Mouse (Mus musculus) heart, embryonic 10.5 days (tissue): Measurements from ENCODE around the gene Mpg. TPM values are rescaled to one million over a fixed set of nuclear protein-coding genes. Genes with fewer than 3 reads are reported as not detected.
"Not testable (repeated sequence)": the region's sequence is repeated elsewhere in the genome, so short reads cannot be mapped to it uniquely, and the experiment has no call there.

Experiments
- DNase-seq: peaks from one replicate; pipeline ENCODE4 v3.0.0-alpha.2; 2017; ENCODE audit warnings: low spot score
- H3K27ac ChIP-seq: fragments of 300-500 bp; sonication (generic); 2 replicates; pipeline ENCODE4 v1.5.1; 2016; ENCODE audit warnings: mild to moderate bottlenecking
- H3K27me3 ChIP-seq: fragments of 300-500 bp; sonication (generic); 2 replicates; pipeline ENCODE4 v1.6.1; 2016; ENCODE audit warnings: mild to moderate bottlenecking; ENCODE audit not compliant: poor library complexity, insufficient read depth, severe bottlenecking
- H3K36me3 ChIP-seq: fragments of 300-500 bp; sonication (generic); 2 replicates; pipeline ENCODE4 v1.6.1; 2016; ENCODE audit warnings: mild to moderate bottlenecking, moderate library complexity
- H3K4me1 ChIP-seq: fragments of 300-500 bp; sonication (generic); 2 replicates; pipeline ENCODE4 v1.6.1; 2016; ENCODE audit warnings: mild to moderate bottlenecking
- H3K4me3 ChIP-seq: fragments of 300-500 bp; sonication (generic); 2 replicates; pipeline ENCODE4 v1.5.1; 2016; ENCODE audit warnings: mild to moderate bottlenecking, moderate library complexity
- H3K9me3 ChIP-seq: fragments of 300-500 bp; sonication (generic); 2 replicates; pipeline ENCODE4 v1.6.1; 2016; ENCODE audit warnings: mild to moderate bottlenecking, moderate library complexity
- WGBS: fragments of 180-500 bp; shearing (Covaris S2); methylation state at CpG from one replicate; pipeline ENCODE4 v1.1.7; 2016; 5-methylcytosine and 5-hydroxymethylcytosine counted together
- polyA plus RNA-seq: library from polyadenylated mRNA; unstranded; fragments of >200 nt; fragmentation: Nextera tagmentation; extraction: Ambion mirVana; gene quantifications from 2 replicates; pipeline ENCODE4 v1.2.1, GENCODE M21; 2016

Gene Mpg
- polyA plus RNA-seq, 1 experiment from 2014 or later: 26.3 TPM

DNA sequence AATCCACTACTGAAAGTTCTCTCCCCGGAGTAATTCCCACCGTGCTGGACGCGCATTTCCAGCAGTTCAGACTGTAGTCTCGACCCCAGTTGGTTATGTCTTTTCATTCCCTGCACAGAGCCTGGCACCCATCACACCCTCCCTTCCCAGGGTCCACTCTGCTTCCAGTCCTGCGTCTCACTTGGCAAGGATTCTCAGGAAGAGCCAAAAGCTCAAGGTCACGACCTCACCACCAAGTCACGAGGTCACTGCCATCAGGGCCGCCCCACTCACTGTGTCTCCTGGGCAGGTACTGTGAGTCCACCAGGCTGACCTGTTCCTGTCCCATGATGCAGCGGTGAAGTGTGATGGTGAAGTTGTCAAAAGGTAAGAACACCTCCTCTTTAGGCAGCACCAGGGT, 32.2 kb upstream of the Mpg start:
- Histone ChIP-seq H3K4me3 (no peak overlapping the region), H3K27ac (no peak overlapping the region), H3K36me3 (no peaks in the 10 kb centered on the region), H3K27me3 (peaks cover 38% of the 10 kb centered on the region; the same call in 1 of the 2 replicates), H3K9me3 (no peaks in the 10 kb centered on the region), H3K4me1 (peaks cover 41% of the 10 kb centered on the region)
- 74% methylated on average over 10 of the region's 10 CpGs for WGBS
- peak; percentile 63 for DNase-seq

DNA sequence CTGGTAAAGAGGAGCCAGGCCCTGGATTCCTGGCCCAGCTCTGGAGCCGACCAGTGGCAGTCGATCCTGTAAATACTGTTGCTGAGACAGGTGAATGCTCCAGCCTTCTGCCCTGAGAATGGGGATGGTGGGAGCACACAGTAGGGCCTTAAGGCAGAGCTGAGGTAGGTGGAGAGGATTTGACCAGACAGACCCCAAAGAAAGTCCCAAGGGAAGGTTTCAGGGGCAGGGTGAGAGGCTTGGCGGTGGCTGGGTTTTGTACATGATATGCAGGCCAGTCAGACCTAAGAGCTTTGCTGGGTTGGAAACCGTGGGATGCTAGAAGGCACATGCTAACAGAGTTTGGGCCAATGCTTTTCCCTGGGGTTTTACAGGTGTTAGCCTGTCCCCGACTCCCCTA, 31.7 kb upstream of the Mpg start:
- DNase-seq: peak; percentile 73
- no peak overlapping the region for H3K4me3 ChIP-seq
- H3K27ac ChIP-seq: no peak overlapping the region
- H3K36me3 ChIP-seq: no peaks in the 10 kb centered on the region
- H3K27me3 ChIP-seq: peaks cover 38% of the 10 kb centered on the region; the same call in 1 of the 2 replicates
- 77% methylated on average over 5 of the region's 5 CpGs for WGBS
- H3K9me3 ChIP-seq: no peaks in the 10 kb centered on the region
- H3K4me1 ChIP-seq: peaks cover 43% of the 10 kb centered on the region

DNA sequence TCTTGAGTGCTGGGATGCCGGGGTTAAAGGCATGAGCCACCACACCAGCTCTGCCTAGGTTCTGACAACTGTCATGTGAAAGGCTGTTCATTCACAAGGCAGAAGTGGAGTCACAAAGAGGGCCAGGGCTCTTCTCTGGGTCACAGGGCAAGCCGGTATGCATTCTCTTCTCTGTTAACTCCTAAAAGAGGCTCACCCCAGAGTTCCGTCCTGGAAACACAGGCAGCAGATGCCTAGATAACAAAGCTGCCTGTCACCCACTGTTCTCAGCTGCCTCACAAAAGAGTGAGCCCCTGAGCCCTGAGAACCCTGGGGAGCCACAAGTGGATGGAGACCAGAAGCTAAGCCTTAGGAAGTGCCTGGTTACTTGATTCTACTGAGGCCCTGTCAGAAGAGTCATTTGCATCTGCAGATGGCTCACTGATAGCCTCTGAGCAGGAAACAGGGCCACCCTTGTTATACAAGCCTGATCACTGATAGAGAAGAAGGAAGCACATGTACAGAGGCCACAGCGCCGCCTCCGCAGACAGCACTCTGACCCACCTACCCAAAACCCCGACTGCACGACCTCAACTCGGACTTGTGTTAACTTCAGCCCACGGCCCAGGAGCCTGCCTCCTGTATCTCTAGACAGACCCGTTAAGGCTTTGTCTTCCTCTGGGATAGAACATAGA, 30.3 kb upstream of the Mpg start:
- peaks cover 28% of the 10 kb centered on the region; the same call in 1 of the 2 replicates for H3K27me3 ChIP-seq
- H3K4me1 ChIP-seq: peaks cover 37% of the 10 kb centered on the region
- 19% methylated on average over 11 of the region's 11 CpGs for WGBS
- H3K9me3 ChIP-seq: no peaks in the 10 kb centered on the region
- DNase-seq: peak; percentile 76
- H3K36me3 ChIP-seq: no peaks in the 10 kb centered on the region
- H3K27ac ChIP-seq: 0 out of 2 replicates have a peak overlapping the region, but pooled peaks have one; percentile 6
- no peak overlapping the region for H3K4me3 ChIP-seq

DNA sequence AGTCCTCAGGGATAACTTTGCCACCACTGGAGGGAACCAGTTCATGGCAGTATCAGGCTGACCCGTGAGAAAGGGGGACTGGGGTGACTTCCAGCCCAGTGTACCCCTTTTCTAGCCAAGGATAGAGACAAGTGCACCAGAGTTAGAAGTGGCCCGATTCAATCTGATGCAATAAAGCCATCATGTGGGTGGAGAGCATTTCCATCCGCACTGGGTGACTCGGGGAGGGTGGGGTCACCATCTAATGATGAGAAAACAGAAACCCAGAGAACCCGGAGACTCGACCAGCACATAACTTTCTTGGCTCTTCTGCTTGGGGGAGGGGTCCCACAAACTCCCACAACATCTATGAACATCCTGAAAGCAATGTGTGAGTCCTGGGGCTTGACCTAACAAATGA, 29.6 kb upstream of the Mpg start:
- Histone ChIP-seq H3K4me1 (peaks cover 34% of the 10 kb centered on the region), H3K27ac (no peak overlapping the region), H3K27me3 (peaks cover 28% of the 10 kb centered on the region; the same call in 1 of the 2 replicates), H3K4me3 (no peak overlapping the region), H3K36me3 (no peaks in the 10 kb centered on the region), H3K9me3 (no peaks in the 10 kb centered on the region)
- 71% methylated on average over 6 of the region's 6 CpGs for WGBS
- DNase-seq: no peak

DNA sequence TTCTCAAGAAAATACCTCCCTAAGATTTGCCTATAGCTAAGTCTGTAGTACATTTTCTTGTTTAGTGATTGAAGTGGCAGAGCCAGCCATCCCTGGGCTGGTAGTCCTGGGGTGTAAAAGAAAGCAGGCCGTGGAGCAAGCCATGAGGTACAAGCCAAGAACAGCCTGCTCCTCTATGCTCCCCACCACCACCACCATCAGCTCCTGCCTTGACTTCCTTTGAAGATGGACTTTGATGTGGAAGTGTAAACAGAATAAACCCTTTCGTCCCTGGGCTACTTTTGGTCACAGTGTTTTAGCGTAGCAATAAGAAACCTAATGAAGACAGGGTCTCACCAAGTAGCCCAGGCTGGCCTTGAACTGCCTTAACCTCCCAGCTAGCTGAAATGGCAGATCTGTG, 28.5 kb upstream of the Mpg start:
- H3K4me1 ChIP-seq: peaks cover 33% of the 10 kb centered on the region
- no peak overlapping the region for H3K4me3 ChIP-seq
- peaks cover 26% of the 10 kb centered on the region; the same call in 1 of the 2 replicates for H3K27me3 ChIP-seq
- DNase-seq: peak; percentile 50
- H3K9me3 ChIP-seq: no peaks in the 10 kb centered on the region
- H3K36me3 ChIP-seq: no peaks in the 10 kb centered on the region
- no peak overlapping the region for H3K27ac ChIP-seq
- WGBS: 52% methylated on average over 3 of the region's 3 CpGs

DNA sequence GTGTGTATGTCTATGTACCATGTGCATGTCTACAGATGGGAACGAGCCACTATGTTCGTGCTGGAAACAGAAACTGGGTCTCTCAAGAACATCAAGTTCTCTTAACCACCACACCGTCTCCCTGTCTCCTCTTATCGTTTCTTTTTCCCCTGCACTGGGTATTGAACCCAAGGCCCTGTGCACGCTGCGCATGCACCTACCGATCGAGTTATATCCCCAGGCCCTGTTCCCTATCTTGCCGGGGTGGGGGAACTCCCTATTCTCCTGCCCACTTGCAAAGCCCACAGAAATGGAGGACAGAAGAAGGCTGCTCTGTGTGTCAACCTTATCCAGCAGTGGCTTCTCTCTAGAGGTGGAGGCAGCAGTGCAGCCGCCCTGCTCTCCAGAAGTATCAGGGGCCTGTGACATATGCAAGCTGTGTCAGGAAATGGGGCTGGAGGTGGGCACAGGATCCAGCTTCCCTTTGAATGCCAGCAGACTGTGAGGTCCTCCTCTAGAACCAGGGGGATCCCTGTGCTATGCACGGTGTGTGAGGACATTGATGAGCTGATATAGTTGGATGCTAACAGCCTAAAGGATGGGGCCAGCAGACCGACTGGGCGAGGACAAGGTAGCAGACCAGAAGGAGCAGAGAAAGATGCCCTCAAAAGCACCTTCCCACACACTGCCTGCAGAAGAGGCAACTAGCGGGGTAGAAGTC, 27.9 kb upstream of the Mpg start:
- Histone ChIP-seq H3K27ac (no peak overlapping the region), H3K4me3 (no peak overlapping the region)

DNA sequence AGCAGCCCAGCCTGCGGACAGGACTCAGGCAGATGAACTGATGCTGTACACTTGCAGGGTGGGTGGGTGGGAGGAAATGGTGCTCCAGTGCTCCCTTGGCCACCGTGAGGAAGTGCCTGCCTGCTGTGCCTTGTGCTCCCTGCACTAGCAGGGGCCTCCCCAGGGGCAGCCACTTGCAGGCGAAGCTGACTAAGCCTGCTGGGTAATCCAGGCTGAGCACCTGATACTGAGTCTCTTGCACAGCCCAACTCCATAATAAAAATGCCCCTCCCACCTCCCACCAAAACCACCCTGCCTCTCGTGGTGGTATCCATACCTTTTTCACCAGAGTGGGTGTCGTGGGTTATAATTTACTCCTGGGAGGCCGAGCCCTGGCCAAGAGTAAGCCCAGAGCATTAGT, 27.1 kb upstream of the Mpg start:
- peak; percentile 68 for DNase-seq
- 41% methylated on average over 6 of the region's 6 CpGs for WGBS
- Histone ChIP-seq H3K36me3 (no peaks in the 10 kb centered on the region), H3K27ac (0 out of 2 replicates have a peak overlapping the region, but pooled peaks have one; percentile 18), H3K27me3 (peaks cover 24% of the 10 kb centered on the region; the same call in 1 of the 2 replicates), H3K4me3 (no peak overlapping the region), H3K9me3 (no peaks in the 10 kb centered on the region), H3K4me1 (peaks cover 33% of the 10 kb centered on the region)

More for the DNA sequence above, 27.9 kb upstream of the Mpg start:
- 67% methylated on average over 14 of the region's 14 CpGs for WGBS
- H3K36me3 ChIP-seq: no peaks in the 10 kb centered on the region
- peaks cover 24% of the 10 kb centered on the region; the same call in 1 of the 2 replicates for H3K27me3 ChIP-seq
- H3K4me1 ChIP-seq: peaks cover 33% of the 10 kb centered on the region
- no peaks in the 10 kb centered on the region for H3K9me3 ChIP-seq
- DNase-seq: peak; percentile 64

DNA sequence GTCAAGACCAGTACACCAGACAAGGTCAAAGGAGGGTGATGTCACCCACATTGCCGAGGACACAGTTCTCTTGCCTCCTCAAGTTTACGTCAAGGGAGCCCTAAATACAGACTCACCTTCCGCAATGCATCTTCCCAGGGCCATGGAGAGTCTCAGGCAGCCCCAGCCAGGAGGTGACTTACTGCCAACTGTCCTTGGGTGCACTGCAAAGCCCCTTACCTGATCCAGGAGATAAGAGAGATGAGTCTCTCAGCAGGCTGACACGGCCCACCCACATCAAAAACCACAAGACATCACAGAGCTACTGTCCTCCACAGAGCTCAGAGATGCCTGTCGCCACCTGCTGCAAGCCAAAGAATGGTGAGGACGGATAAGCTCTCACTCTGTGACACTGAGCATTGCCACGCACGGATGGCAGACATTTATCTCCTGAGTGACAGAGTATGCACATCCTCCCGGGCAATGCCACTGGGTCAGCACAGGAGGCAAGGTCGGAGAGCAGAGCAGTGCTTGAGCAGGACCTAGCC, 26.2 kb upstream of the Mpg start, which contains the start of gene Il9r:
Gene Il9r, minus strand, starts transcription at position 205 of the 527 bp plus-strand sequence.
- Histone ChIP-seq H3K4me1 (peaks cover 40% of the 10 kb centered on the region), H3K9me3 (no peaks in the 10 kb centered on the region), H3K4me3 (no peak within 1 kb of the TSS), H3K27ac (0 out of 2 replicates have a peak within 1 kb of the TSS, but pooled peaks have one; percentile 18), H3K36me3 (no peaks in the 10 kb centered on the region), H3K27me3 (peaks cover 15% of the 10 kb centered on the region; the same call in 1 of the 2 replicates)
- WGBS: 37% methylated on average over 10 of the region's 10 CpGs
- no peak for DNase-seq

DNA sequence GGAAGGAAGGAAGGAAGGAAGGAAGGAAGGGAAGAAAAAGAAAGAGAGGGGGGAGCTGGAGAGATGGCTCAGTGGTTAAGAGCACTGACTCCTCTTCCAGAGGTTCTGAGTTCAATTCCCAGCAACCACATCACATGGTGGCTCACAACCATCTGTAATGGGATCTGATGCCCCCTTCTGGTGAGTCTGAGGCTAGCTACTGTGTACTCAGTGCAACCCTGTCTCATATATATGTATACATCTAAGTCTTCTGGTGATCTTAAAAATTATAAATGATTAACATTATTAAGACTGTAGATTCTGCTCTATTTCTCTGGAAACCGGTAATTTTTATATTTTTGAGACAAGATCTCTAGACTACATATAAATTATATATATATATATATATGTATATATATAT, 25.3 kb upstream of the Mpg start:
- 44% methylated on average over 1 of the region's 1 CpGs for WGBS

DNA sequence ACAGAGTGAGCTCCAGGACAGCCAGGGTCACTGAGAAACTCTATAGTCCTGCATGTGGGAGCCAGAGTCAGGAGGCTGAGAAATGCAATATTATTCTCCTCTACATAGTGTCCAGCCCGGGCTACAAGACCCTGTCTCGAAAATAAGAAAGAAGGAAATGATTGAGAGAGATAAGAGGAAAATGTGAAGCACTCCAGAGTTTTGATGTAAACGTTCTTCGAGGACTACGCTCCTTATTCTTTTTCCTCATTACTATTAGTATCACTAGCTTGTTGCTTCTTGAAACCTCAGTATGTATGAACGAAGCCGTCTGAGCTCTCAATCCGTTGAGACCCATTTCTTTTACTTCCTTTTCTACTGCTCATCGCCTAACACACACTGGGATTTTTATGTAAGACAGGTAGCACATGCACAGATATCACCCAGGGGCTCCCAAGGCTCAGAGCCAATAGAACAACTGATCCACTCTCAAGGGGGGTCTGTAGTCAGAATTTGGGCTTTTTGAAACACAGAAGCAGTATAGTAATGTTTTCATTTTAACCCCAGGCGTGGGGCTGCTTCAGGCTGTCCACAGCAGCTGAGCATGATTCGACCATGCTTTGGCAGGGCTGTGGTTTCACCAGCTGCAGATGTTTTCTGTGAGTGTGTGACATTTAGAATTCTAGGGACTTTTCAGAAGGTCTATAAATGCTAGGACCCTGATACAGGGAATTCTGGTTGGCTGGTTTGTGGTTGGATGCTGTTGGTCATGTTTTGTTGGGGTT, 24.2 kb upstream of the Mpg start:
- no peak overlapping the region for H3K27ac ChIP-seq
- WGBS: 74% methylated on average over 11 of the region's 11 CpGs
- DNase-seq: no peak

More for the DNA sequence above, 25.3 kb upstream of the Mpg start:
- H3K4me1 ChIP-seq: peaks cover 35% of the 10 kb centered on the region
- H3K9me3 ChIP-seq, H3K4me3 ChIP-seq, DNase-seq, H3K36me3 ChIP-seq, H3K27ac ChIP-seq: not testable (repeated sequence)
- H3K27me3 ChIP-seq: peaks cover 11% of the 10 kb centered on the region; the same call in 1 of the 2 replicates

DNA sequence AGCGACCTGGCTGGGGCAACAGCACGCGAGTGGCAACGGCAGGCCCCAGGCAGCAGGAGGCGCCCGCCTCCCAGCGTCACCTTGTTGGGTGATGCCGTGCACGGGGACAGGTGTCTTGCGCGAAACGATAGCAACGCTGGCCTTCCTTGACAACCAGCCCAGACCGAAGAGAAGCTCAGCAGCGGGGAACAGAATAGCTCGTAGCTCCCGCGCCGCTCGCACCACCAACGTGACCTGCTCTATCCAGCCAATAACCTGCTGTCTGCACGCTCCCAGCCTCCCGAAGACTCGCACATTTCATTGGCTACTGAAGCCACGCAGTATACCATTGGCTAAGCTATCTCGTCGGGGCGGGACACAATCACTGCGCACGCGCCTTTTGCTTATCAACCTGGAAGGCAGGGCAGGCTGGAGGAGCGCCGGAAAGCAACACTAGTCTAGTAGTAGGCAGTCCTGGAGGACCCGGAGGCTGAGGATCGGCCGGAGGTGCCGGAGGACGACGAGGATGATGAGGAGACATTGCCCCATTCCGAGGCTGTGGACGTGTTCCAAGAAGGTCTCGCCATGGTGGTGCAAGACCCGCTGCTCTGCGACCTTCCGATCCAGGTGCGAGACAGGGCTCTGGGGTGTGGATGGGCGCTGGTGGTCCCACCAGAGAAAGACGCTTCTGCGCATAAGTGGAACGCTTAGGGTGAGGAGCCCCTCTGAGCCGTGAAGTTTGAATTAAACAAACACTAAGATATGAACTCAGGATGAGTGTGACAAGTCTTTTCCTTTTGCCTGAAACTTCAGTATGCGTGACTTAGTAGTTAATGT, 21.0 kb upstream of the Mpg start, which contains the start of gene Snrnp25:
Gene Snrnp25, plus strand, starts transcription at position 358 of the 816 bp plus-strand sequence.
- Histone ChIP-seq H3K4me1 (peaks cover 19% of the 10 kb centered on the region), H3K4me3 (peak within 1 kb of the TSS; percentile 80), H3K27ac (peak within 1 kb of the TSS; percentile 85), H3K9me3 (no peaks in the 10 kb centered on the region), H3K36me3 (peaks cover 33% of the 10 kb centered on the region), H3K27me3 (no peaks in the 10 kb centered on the region)
- peak; percentile 99 for DNase-seq
- under 1% methylated on average over 52 of the region's 52 CpGs for WGBS

More for the DNA sequence above, 24.2 kb upstream of the Mpg start:
- H3K9me3 ChIP-seq: no peaks in the 10 kb centered on the region
- H3K4me1 ChIP-seq: peaks cover 34% of the 10 kb centered on the region
- peaks cover 11% of the 10 kb centered on the region; the same call in 1 of the 2 replicates for H3K27me3 ChIP-seq
- H3K4me3 ChIP-seq: no peak overlapping the region
- peaks cover 2% of the 10 kb centered on the region for H3K36me3 ChIP-seq
